Mouse (Mus musculus) left cerebral cortex, postnatal 14 days (tissue): ENCODE results near the gene Fxyd4. TPM values are rescaled to one million over a fixed set of nuclear protein-coding genes. Genes with fewer than 3 reads are reported as not detected.

Experiments used
- DNase-seq, 2 experiments: peaks; one replicate each; pipeline ENCODE4 v3.0.0; 2021 to 2022; ENCODE audit warnings: low spot score in 2 of 2, mixed read lengths in 1 of 2
- intact Hi-C: fragments of 180-260 bp; cut with DNase I; formaldehyde crosslinking; loops from one replicate; pipeline ENCODE4 v1.15.1; 2025
- total RNA-seq, 2 experiments: library from RNA; stranded (reverse); gene quantifications; 2 replicates each; pipeline ENCODE4 v1.2.3; 2021

Gene Fxyd4
- total RNA-seq, 2 experiments from 2014 or later: not detected

- intact Hi-C loops: no loop called here
- DNase-seq: no peak
These were observed 15.5 kb downstream of the Fxyd4 start for GRCm38 (mm10) chr6:117922041-117922440.

- no peak for DNase-seq
These were observed 16.5 kb downstream of the Fxyd4 start for GRCm38 (mm10) chr6:117920659-117921640.

DNA sequence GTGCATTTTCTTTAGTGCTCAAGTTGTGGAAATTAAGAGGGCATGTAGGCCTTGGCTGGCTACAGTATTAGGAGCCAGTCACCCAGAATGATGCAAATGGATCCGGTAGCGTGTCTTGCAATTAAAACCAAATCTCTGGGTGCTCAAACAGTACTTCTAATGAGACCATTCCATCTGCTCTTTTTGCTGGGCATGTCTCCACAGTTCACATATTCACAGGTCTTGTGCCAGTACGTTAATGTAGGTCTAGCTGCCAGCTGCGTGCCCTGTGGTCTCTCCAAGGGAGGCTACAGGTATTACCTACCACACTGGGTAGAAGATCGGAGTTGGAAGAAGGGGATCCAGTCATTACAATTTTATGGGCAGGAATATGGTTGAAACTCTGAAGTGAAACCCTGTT lies 19.4 kb downstream of the Fxyd4 start:
- intact Hi-C loops: no loop called here

More at GRCm38 (mm10) chr6:117920659-117921640, 16.5 kb downstream of the Fxyd4 start:
- intact Hi-C loops: loop anchor here (2.0 kb wide), 2 partner anchors 42 to 80 kb away; partner anchors contain the start of gene Zfp637

DNA sequence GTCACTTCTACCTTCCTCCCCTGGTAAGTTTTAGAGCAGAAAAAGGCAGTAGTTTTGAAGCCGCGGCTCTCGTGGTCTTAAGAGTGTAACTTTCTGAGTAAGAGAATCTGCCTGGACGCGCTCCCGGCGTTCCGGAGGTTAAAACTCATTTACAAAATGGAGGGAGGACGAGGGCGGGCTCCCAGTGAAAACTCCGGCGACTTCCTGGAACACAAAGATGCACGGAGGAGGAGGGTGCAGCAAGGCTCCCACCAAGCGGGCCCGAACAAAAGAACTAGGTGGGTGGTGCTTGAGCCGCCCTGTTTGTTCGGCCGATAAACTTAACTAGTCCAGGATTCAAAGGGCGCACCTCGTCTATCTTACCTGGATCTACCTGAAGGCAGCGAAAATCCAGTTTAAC lies 19.9 kb downstream of the Fxyd4 start:
- intact Hi-C loops: no loop called here
- peak; percentile 39 to 47 for DNase-seq

More for the DNA sequence above, 19.4 kb downstream of the Fxyd4 start:
- DNase-seq: no peak

DNA sequence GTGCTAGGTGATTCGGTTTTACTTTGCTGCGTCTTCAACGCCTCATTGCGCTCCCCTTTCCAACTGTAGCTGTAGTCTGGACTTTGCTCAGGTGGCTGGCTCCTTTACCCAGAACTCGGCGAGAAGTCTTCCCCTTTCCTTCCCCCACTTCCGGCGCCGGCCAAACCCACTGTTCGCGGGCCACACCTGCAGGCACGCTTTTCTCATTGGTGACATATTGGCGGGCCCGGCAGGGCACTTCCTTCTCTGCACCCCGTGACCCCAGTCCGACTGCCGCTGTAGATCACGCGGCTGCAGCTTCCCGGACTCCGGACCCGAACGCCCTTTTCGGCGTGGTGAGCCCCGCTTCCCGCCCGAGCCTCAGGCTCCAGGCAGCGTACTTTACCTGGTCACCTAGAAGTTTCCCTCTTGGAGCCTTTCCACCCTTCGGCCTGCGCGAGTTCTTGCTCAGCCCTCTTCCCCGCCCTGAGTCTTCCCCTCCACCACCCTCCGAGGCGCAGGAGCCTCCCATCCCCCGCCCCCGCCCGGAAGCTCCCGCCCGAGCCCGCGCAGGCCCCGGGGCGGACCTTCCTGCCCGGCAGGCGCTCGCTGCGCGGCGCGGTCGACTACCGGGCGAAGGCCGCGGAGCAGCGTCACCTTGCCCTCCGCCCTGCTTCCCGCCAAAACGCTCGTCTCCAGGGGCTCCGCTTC lies 20.6 kb downstream of the Fxyd4 start:
- peak in 1 of 2 experiments; percentile 47 for DNase-seq
- intact Hi-C loops: no loop called here

DNA sequence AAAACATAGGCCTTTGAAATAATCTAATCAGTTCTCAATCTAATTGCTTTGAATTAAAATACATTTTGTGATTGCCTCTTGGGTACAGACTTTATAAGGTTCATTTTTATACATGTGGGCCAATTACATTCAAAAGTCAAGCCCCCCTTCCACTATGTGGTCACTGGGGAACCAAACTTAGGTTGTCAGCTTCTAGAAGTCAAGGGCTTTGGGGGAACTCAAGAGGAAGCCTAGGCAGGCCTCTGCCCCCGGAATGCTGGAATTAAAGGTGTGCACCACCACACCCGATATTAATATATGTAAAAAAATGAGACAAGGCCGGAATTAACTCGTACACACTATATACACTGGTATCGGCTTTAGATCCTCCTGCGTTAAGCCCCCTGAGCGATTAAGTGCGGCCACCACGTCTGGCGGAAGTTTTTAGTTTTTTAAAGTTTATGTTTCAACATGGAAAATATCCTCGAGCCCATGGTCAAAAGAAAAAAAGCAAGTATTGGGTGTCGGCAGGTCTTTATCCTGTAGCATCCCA lies 21.2 kb downstream of the Fxyd4 start:
- intact Hi-C loops: no loop called here
- no peak for DNase-seq

DNA sequence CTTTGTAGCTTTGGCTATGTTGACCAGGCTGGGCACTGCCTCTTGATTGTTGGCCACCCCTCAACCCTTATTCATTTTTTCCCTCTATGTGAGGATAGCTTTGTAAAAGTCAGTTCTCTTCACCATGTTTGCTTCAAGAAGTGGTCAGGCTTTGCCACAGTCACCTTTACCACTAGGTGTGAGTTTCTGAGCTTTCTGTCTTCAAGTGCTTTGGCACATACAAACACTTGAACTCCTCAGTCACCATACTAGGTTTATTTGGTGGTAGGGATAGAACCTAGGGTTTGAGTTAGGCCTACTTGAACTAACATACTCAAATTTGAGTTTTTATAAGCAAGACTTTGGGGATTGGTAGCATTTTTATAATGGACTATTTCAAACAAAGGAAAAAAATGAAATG lies 23.0 kb downstream of the Fxyd4 start:
- intact Hi-C loops: no loop called here
- no peak for DNase-seq

- intact Hi-C loops: no loop called here
- DNase-seq: no peak
These were observed 27.3 kb downstream of the Fxyd4 start for GRCm38 (mm10) chr6:117910120-117910661.

- DNase-seq: no peak
- intact Hi-C loops: no loop called here
These were observed 29.0 kb downstream of the Fxyd4 start for GRCm38 (mm10) chr6:117908424-117908900.

- intact Hi-C loops: loop anchor here (2.0 kb wide), 1 partner anchor 29 kb away; no protein-coding TSS in a partner anchor
- no peak for DNase-seq
These were observed 29.5 kb downstream of the Fxyd4 start for GRCm38 (mm10) chr6:117907979-117908355.

DNA sequence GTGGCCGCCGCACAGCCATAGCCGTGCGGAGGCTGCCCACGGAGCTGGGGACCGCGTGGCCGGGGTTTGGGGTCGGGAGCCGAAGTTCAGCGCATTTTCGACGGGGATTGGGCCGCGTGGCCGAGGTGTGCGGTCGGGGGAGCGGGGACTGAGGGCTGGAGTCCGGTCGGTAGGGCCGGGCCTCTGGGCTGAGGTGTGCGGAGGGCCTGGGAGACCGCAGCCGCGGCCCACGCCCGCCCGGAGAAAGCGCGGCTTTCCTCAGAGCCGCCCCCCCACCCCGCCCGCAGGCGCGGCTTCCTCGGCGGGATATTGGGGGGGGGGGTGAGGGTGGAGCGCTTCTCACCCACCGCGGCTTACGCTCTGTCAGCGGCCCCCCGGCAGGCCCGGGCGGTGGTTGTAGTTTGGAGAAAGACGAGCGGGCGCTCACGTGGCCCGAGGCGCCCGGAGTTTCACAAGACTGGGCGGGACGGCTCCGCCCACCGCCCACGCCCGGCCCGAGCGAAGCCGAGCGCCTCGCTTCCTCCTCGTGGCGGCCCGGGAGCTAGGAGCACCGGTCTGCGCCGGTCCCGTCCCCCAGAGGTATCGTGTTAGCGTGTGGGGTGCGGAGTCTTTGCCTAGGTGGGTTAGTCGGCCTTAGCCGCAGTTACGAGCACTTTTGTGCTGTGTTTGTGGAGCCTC lies 30.1 kb downstream of the Fxyd4 start:
- intact Hi-C loops: loop anchor here (2.0 kb wide), 1 partner anchor 29 kb away; no protein-coding TSS in a partner anchor
- DNase-seq: peak; percentile 70 to 72

GRCm38 (mm10) chr6:117906590-117907271 lies 30.8 kb downstream of the Fxyd4 start:
- intact Hi-C loops: loop anchor here (2.0 kb wide), 1 partner anchor 28 kb away; no protein-coding TSS in a partner anchor
- DNase-seq: peak; percentile 98 to 99

- intact Hi-C loops: loop anchor here (2.0 kb wide), 1 partner anchor 27 kb away; no protein-coding TSS in a partner anchor
- peak; percentile 43 to 59 for DNase-seq
These were observed 31.4 kb downstream of the Fxyd4 start for GRCm38 (mm10) chr6:117906015-117906531.

- intact Hi-C loops: no loop called here
These were observed 32.1 kb downstream of the Fxyd4 start for GRCm38 (mm10) chr6:117905260-117905930.

GRCm38 (mm10) chr6:117903836-117904235 lies 33.7 kb downstream of the Fxyd4 start:
- intact Hi-C loops: no loop called here
- DNase-seq: no peak

More at GRCm38 (mm10) chr6:117905260-117905930, 32.1 kb downstream of the Fxyd4 start:
- DNase-seq: no peak

DNA sequence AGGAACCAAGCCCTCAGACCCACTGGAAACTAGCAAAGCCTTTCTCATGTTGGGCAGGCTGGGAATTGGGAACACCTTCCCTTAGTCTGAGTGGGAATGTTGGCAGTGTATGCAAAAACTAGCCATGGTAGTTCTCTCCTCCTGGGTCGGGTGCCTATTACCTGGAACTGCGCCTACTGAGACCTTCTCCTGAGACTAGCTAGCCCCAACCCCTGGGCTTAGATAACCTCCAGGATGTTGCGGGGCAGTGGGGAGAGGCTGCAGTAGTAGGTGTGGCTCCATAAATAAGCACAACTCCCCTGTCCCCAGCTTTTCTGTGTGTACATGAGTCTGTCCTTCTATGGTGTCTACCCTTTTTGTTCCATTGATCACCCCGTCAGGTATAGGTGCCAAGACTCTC lies 34.9 kb downstream of the Fxyd4 start:
- no peak for DNase-seq
- intact Hi-C loops: no loop called here
